Mouse (Mus musculus): ENCODE measurements at regions not wholly inside any gene's neighbourhood (a gene's known extent, or its start where the extent isn't known, plus 50 kb on each side); places are given as distances from the start of the nearest gene placed in this dataset.

GRCm38 (mm10) chr9:17865528-17865927 lies 426.4 kb upstream of the Chordc1 start:
- DNase-seq (ENCODE audit: low spot score): no peak
- no peak overlapping the region for H3K4me2 ChIP-seq (ENCODE audit: low read depth, low read length, poor library complexity, severe bottlenecking)
- H3K27me3 ChIP-seq (ENCODE audit: insufficient read depth, low read length): no peaks in the 10 kb centered on the region
- H3K9ac ChIP-seq (replicated peaks; ENCODE audit: low read length, poor library complexity, severe bottlenecking): no peak overlapping the region
- H3K36me3 ChIP-seq (ENCODE audit: insufficient read depth, low read length): no peaks in the 10 kb centered on the region
- H3K4me3 ChIP-seq (ENCODE audit: low read depth, low read length): no peak overlapping the region
- H3K27ac ChIP-seq (ENCODE audit: low read depth, low read length): no peak overlapping the region
- 84% methylated on average over 2 of the region's 2 CpGs for WGBS
- no peaks in the 10 kb centered on the region for H3K4me1 ChIP-seq (ENCODE audit: insufficient read depth, low read length)
- no peak for TF ChIP-seq CTCF (IDR thresholded peaks at IDR 0.05)
- no peaks in the 10 kb centered on the region for H3K9me3 ChIP-seq (ENCODE audit: low read length)
- no peak for ATAC-seq (ENCODE audit: low FRiP score)

- Histone ChIP-seq H3K4me2 (ENCODE audit: low read depth, low read length, poor library complexity, severe bottlenecking) (no peak overlapping the region), H3K27me3 (ENCODE audit: insufficient read depth, low read length) (no peaks in the 10 kb centered on the region), H3K4me1 (ENCODE audit: insufficient read depth, low read length) (no peaks in the 10 kb centered on the region), H3K36me3 (ENCODE audit: insufficient read depth, low read length) (no peaks in the 10 kb centered on the region), H3K27ac (ENCODE audit: low read depth, low read length) (no peak overlapping the region), H3K4me3 (ENCODE audit: low read depth, low read length) (no peak overlapping the region), H3K9ac (replicated peaks; ENCODE audit: low read length, poor library complexity, severe bottlenecking) (no peak overlapping the region), H3K9me3 (ENCODE audit: low read length) (no peaks in the 10 kb centered on the region)
- 28% methylated on average over 2 of the region's 2 CpGs for WGBS
- no peak for ATAC-seq (ENCODE audit: low FRiP score)
- DNase-seq (ENCODE audit: low spot score): no peak
- TF ChIP-seq CTCF (IDR thresholded peaks at IDR 0.05): no peak
These were observed 417.1 kb upstream of the Chordc1 start for GRCm38 (mm10) chr9:17874795-17875194.
